Mouse (Mus musculus): Measurements from ENCODE around the gene Cilp2. TPM values are rescaled to one million over a fixed set of nuclear protein-coding genes. Genes with fewer than 3 reads are reported as not detected.

Cilp2 gene
- polyA plus RNA-seq, 1 experiment from 2014 or later: 1.4 TPM

DNA sequence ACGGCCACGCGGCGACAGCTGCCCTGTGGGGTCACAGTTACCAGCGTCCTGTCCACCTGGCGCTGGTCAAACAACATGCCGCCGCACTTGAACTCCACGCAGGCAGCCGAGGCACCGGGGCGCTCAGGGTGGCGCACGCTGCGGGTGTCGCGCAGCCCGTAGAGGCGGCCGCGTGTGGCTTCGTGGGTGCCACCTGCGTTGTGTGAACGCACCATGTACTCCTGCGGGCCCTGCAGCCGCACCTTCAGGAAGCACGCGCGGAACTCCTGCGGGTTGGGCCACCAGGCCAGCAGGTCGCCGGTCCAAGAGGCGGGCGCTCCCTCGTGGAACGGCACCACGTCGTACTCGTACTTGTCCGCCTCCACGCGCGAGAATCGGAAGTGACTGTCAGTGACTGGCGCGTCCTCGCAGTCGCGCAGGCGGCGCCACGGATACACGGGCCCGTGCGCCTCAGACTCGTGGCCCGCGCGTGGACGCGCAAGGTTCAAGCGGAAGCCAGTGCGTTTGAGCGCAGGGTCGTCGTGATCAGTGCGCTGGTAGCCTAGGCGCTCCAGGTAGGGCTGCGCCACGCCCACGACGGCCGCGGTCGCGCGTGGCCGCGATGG, 6.1 kb downstream of the Cilp2 start:
- H3K36me3 ChIP-seq: no peaks in the 10 kb centered on the region
- H3K27me3 ChIP-seq (replicated peaks): peaks cover 79% of the 10 kb centered on the region
- 21% methylated on average over 79 of the region's 79 CpGs for WGBS
- no peak for ATAC-seq (ENCODE audit: low FRiP score, low read depth)
- H3K9ac ChIP-seq: peak overlapping the region; percentile 40
- H3K4me1 ChIP-seq: peaks cover 16% of the 10 kb centered on the region
- H3K4me2 ChIP-seq (replicated peaks): peak overlapping the region; percentile 56
- peak overlapping the region; percentile 34 for H3K4me3 ChIP-seq
- H3K9me3 ChIP-seq: no peaks in the 10 kb centered on the region
- H3K27ac ChIP-seq: no peak overlapping the region

DNA sequence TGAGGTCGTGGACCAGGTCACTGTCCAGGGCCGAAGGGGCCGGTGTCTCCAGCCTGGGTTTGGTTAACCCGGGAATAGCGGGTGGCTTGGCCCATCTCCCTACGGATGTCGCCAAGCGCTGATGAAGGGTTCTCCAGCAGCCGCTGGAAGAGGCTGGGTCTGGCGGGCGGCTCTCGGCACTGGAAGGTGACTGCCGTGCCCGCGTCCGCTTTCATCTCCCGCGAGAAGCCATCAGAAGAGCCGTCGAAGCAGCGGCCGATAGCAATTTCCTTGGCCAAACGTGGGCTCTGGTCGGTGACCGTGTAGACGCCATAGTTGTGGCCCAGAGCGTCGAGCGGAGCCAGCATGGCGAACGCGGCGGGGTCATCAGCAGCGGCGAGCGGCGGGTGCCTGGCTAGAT, 6.6 kb downstream of the Cilp2 start:
- peak overlapping the region; percentile 34 for H3K4me3 ChIP-seq
- no peak for ATAC-seq (ENCODE audit: low FRiP score, low read depth)
- 16% methylated on average over 37 of the region's 37 CpGs for WGBS
- peaks cover 16% of the 10 kb centered on the region for H3K4me1 ChIP-seq
- H3K27ac ChIP-seq: no peak overlapping the region
- H3K36me3 ChIP-seq: no peaks in the 10 kb centered on the region
- H3K9ac ChIP-seq: no peak overlapping the region
- H3K9me3 ChIP-seq: no peaks in the 10 kb centered on the region
- peaks cover 74% of the 10 kb centered on the region for H3K27me3 ChIP-seq (replicated peaks)
- H3K4me2 ChIP-seq (replicated peaks): peak overlapping the region; percentile 56

DNA sequence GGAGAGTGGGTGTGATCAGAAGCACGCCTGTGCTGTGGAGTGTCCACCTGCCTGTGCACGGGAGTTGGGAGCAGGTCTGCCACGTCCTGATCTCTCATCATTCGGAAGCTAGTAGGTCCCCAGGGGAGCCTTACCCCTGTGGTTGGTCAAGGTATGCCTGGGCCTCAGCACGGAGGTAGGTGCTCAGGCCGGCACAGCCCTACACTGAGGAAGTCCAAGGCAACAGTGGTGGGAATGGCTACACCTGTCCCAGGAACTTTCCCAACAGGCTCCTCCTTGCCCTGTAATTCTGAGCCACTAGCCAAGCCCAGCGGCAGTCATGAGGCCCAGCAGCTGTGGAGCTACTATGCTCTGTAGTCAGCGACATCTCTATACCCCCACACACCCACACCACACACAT, 7.8 kb downstream of the Cilp2 start:
- 63% methylated on average over 8 of the region's 8 CpGs for WGBS
- Histone ChIP-seq H3K4me1 (peaks cover 16% of the 10 kb centered on the region), H3K27me3 (replicated peaks) (peaks cover 64% of the 10 kb centered on the region), H3K4me2 (replicated peaks) (no peak overlapping the region), H3K9me3 (no peaks in the 10 kb centered on the region), H3K36me3 (no peaks in the 10 kb centered on the region), H3K4me3 (no peak overlapping the region), H3K9ac (no peak overlapping the region), H3K27ac (no peak overlapping the region)
- no peak for ATAC-seq (ENCODE audit: low FRiP score, low read depth)

DNA sequence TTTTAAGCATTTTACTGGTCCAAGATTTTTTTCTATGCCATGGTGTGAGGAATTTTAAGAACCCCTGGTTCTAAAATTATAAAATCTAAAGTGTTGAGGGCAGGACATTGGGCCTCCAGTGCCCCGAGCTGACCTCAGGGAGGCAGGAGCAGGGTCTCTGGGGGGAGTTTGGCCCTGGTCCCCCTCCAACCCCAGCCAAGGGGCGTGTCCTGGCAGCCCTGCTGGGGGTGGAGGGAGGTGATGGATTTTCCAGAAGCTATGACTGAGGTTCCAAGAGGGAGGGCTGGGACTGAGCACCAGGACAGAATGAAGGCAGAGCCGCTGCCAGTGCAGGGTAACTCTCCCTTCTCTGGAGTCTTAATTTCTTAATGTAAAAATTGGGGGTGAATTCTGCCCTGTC, 9.5 kb downstream of the Cilp2 start:
- H3K27ac ChIP-seq: no peak overlapping the region
- no peaks in the 10 kb centered on the region for H3K36me3 ChIP-seq
- no peak overlapping the region for H3K9ac ChIP-seq
- peaks cover 49% of the 10 kb centered on the region for H3K27me3 ChIP-seq (replicated peaks)
- no peak overlapping the region for H3K4me2 ChIP-seq (replicated peaks)
- 61% methylated on average over 3 of the region's 3 CpGs for WGBS
- peaks cover 16% of the 10 kb centered on the region for H3K4me1 ChIP-seq
- H3K4me3 ChIP-seq: no peak overlapping the region
- no peaks in the 10 kb centered on the region for H3K9me3 ChIP-seq
- no peak for ATAC-seq (ENCODE audit: low FRiP score, low read depth)

DNA sequence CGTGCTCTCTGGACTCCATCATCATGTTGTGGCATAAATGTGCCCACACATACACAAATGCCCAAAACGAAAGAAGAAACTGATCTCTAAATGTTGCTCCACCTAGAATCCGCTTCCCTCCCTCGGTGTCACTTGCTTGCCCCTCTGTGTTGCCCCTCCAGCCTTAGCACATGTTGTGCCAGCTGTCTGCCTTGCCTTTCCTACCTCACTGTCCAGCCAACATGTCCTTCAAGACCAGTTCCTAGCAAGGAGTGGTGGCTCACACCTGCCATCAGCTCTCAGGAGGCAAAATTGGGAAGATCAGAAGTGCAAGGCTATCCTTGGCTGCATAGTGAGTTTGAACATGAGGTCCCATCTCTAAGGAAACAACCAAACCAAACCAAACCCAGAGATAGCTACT, 10.1 kb downstream of the Cilp2 start:
- H3K4me1 ChIP-seq: peaks cover 12% of the 10 kb centered on the region
- no peak overlapping the region for H3K27ac ChIP-seq
- H3K4me3 ChIP-seq: no peak overlapping the region
- no peaks in the 10 kb centered on the region for H3K9me3 ChIP-seq
- WGBS: 84% methylated on average over 4 of the region's 4 CpGs
- H3K4me2 ChIP-seq (replicated peaks): no peak overlapping the region
- no peak for ATAC-seq (ENCODE audit: low FRiP score, low read depth)
- peaks cover 4% of the 10 kb centered on the region for H3K36me3 ChIP-seq
- H3K27me3 ChIP-seq (replicated peaks): peaks cover 43% of the 10 kb centered on the region
- no peak overlapping the region for H3K9ac ChIP-seq

DNA sequence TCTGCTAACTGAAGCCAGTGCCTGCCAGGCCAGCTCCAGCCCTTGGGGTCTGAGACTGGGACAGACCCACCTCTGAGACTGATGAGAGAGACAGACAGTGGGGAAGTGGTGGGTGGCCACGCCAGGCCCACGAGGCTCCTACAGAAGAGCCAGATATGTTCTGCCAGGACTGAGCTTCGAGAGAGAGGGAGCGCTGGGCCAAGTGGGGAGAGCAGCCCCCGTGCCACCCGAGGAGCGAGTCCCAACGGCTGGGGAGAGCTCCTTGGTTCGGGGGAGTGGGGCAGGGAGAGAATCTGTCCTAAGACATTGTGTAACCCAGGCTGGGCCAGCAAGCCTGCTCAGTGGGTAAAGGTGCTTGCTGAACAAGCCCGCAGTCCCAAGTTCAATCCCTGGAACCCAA, 10.5 kb downstream of the Cilp2 start:
- H3K9ac ChIP-seq: 0 out of 2 replicates have a peak overlapping the region, but pooled peaks have one; percentile 5
- peaks cover 7% of the 10 kb centered on the region for H3K36me3 ChIP-seq
- no peak for ATAC-seq (ENCODE audit: low FRiP score, low read depth)
- no peak overlapping the region for H3K4me3 ChIP-seq
- H3K4me1 ChIP-seq: peaks cover 8% of the 10 kb centered on the region; the same call in 1 of the 2 replicates
- peaks cover 38% of the 10 kb centered on the region for H3K27me3 ChIP-seq (replicated peaks)
- 81% methylated on average over 10 of the region's 10 CpGs for WGBS
- no peak overlapping the region for H3K27ac ChIP-seq
- no peak overlapping the region for H3K4me2 ChIP-seq (replicated peaks)
- H3K9me3 ChIP-seq: no peaks in the 10 kb centered on the region

DNA sequence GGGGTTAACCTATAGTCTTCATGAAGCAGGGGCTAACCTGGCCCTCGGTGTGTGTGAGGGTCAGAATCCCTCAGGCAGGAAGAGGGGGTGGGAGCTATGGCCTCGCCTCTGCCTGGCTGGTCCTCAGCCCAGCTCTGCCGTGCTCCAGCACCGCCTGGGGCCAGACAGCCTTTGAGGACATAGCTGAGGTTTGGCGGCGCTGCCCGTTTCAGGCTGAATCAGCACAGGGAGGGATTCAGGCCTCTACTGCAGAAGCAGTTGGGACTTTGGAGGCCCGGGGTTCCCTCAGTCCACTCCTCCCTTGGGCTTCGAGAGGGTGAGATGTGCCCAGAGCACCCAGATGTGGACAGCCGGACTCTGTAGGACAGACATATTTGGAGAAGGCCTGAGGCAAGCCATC, 11.4 kb downstream of the Cilp2 start:
- no peak overlapping the region for H3K4me2 ChIP-seq (replicated peaks)
- H3K4me1 ChIP-seq: 0 out of 2 replicates have a peak, but pooled peaks cover under 1% of the 10 kb centered on the region
- H3K36me3 ChIP-seq: peaks cover 15% of the 10 kb centered on the region
- peaks cover 30% of the 10 kb centered on the region for H3K27me3 ChIP-seq (replicated peaks)
- H3K9ac ChIP-seq: no peak overlapping the region
- H3K9me3 ChIP-seq: no peaks in the 10 kb centered on the region
- ATAC-seq (ENCODE audit: low FRiP score, low read depth): no peak
- no peak overlapping the region for H3K27ac ChIP-seq
- WGBS: 54% methylated on average over 10 of the region's 10 CpGs
- H3K4me3 ChIP-seq: no peak overlapping the region

DNA sequence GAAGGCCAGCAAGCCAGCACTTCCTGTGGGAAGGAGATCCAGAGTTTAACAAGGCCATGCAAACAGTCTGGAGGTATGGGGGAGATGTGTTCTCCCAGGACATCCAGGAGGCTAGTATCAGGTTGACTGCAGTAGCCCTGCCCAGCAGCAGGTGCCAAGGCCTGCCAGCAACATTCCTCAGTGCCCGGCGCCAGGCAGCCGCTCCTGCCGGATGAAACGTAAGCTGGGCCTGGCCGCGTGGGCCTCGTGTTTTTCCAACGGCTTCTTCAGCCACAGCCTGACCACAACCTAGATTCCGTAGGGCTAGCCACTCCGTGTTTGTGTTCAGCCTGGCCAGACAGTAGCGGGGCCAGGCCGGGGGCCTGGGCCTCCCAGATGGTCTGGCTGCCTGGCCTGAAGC, 12.8 kb downstream of the Cilp2 start:
- no peak for ATAC-seq (ENCODE audit: low FRiP score, low read depth)
- WGBS: 88% methylated on average over 13 of the region's 13 CpGs
- no peaks in the 10 kb centered on the region for H3K4me1 ChIP-seq
- H3K36me3 ChIP-seq: peaks cover 27% of the 10 kb centered on the region
- H3K27ac ChIP-seq: no peak overlapping the region
- H3K4me3 ChIP-seq: no peak overlapping the region
- H3K9ac ChIP-seq: no peak overlapping the region
- H3K9me3 ChIP-seq: no peaks in the 10 kb centered on the region
- no peak overlapping the region for H3K4me2 ChIP-seq (replicated peaks)
- peaks cover 15% of the 10 kb centered on the region for H3K27me3 ChIP-seq (replicated peaks)

DNA sequence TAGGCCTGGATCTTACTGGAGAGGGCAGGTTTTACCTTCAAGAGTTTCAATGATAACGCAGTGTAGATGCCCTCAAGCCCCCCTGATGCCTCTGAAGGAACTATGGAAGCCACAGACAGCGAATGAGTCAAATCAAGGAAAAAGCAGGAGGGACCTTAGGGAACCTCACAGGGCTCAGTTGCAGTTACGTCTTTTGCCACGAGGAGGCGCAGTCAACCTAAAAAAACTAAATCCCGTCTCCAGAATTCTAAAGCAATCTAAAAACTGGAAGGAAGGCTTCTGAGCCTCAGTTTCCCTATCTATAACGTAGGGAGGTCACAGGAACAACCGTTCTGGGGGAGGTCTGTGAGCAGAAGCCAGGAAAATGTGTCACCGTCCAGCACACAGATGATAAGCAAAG, 13.3 kb downstream of the Cilp2 start:
- no peak overlapping the region for H3K9ac ChIP-seq
- no peak overlapping the region for H3K4me2 ChIP-seq (replicated peaks)
- 14% methylated on average over 9 of the region's 9 CpGs for WGBS
- peaks cover 27% of the 10 kb centered on the region for H3K36me3 ChIP-seq
- no peak overlapping the region for H3K27ac ChIP-seq
- peaks cover 10% of the 10 kb centered on the region for H3K27me3 ChIP-seq (replicated peaks)
- no peak for ATAC-seq (ENCODE audit: low FRiP score, low read depth)
- H3K9me3 ChIP-seq: no peaks in the 10 kb centered on the region
- H3K4me3 ChIP-seq: no peak overlapping the region
- no peaks in the 10 kb centered on the region for H3K4me1 ChIP-seq

DNA sequence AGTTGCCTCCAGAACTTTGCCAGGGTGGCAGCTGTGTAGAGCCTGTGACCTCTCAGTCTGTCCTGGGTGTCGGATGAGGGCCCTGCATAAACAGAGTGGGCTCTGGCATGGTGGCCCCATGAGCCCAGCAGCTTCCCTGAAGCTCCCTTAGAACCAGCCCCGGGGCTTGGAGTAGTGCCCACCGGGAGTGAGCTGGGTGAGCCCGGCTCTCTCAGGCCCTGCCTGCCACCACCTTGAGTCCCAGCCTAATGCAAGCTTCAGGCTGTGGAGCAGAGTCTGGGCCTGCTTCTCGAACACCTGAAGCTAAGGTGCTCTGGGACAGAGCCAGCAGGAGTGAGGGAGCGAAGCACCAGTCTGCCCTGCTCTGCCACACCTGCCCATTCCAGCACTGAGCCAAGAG, 16.6 kb downstream of the Cilp2 start:
- Histone ChIP-seq H3K9me3 (no peaks in the 10 kb centered on the region), H3K27ac (no peak overlapping the region), H3K4me1 (no peaks in the 10 kb centered on the region), H3K4me2 (replicated peaks) (no peak overlapping the region), H3K9ac (no peak overlapping the region), H3K4me3 (no peak overlapping the region), H3K27me3 (replicated peaks) (0 out of 2 replicates have a peak, but pooled peaks cover 3% of the 10 kb centered on the region), H3K36me3 (peaks cover 31% of the 10 kb centered on the region)
- WGBS: 87% methylated on average over 6 of the region's 6 CpGs
- ATAC-seq (ENCODE audit: low FRiP score, low read depth): no peak

DNA sequence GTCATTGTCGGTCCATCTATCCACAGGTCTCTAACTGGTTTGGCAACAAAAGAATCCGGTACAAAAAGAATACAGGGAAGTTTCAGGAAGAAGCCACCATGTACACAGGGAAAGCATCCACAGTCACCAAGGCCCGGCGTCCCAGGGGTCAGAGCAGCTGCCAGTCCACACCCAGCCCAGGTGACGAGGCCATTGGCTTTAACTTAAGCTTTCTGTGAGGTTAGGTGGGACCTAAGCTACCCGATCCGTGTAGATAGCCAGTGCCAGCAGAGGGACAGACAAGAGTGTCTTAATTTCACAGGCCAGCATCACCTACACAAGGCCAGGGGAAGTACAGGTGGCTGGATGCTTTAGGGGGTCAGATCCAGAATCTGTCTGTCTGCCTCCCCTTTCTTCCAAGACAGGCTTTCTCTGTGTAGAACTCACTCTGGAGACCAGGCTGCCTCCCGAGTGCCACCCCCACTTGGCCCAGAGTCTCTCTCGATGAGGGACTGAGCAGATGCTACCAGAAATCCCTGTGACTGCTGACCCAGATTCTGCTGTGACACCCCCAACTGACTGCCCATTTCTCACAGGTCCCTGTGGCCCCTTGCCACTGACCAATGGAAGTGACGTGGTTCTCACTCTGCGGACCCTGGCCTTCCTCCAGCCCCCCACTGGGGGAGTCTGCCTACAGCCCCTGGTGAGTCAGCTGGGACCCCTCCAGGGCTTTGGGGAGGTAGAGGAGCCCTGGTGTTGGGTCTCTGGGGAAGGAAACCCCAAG, 17.3 kb downstream of the Cilp2 start:
- H3K36me3 ChIP-seq: peaks cover 33% of the 10 kb centered on the region
- H3K4me3 ChIP-seq: no peak overlapping the region
- no peak overlapping the region for H3K9ac ChIP-seq
- H3K9me3 ChIP-seq: no peaks in the 10 kb centered on the region
- H3K27ac ChIP-seq: no peak overlapping the region
- 90% methylated on average over 11 of the region's 11 CpGs for WGBS
- no peak overlapping the region for H3K4me2 ChIP-seq (replicated peaks)
- H3K4me1 ChIP-seq: no peaks in the 10 kb centered on the region
- ATAC-seq (ENCODE audit: low FRiP score, low read depth): no peak
- 0 out of 2 replicates have a peak, but pooled peaks cover 3% of the 10 kb centered on the region for H3K27me3 ChIP-seq (replicated peaks)

DNA sequence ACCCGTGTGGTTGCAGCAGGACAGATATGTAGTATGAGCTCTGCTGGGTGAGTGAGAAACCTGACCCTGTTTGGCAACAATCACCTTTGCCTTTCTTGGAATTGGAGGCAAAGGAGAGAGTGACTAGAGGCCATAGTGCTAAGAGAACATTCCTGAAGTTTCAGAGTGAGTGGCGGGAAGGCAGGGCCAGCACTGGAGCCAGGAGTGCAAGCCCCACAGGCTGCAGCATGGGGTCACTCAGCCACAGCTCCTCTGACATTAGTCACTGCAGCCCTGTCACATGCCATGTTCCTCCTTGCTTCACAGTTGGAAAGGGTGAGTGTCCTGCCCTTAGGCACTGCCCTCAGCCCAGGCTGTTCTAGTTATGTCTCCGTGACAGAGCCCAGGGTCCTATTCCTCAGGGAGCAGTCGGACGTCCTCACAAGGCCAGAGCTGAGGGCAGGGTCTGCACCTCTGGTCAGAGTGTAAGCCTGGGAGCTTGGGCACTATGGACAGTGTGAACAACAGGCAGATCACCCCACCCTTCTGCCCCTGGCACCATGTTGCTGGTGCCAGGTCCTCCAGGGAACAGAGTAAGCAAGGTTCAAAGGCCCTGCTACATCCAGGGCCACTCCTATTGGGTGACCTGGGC, 19.7 kb downstream of the Cilp2 start:
- Histone ChIP-seq H3K4me3 (no peak overlapping the region), H3K36me3 (peaks cover 44% of the 10 kb centered on the region), H3K4me1 (no peaks in the 10 kb centered on the region), H3K27me3 (replicated peaks) (no peaks in the 10 kb centered on the region), H3K27ac (no peak overlapping the region), H3K9ac (no peak overlapping the region), H3K9me3 (no peaks in the 10 kb centered on the region), H3K4me2 (replicated peaks) (no peak overlapping the region)
- ATAC-seq (ENCODE audit: low FRiP score, low read depth): no peak
- WGBS: 85% methylated on average over 5 of the region's 5 CpGs

Measured in neural tube, embryonic 12.5 days (tissue).